Mouse (Mus musculus): ENCODE data around the gene Muc20. TPM values are rescaled to one million over a fixed set of nuclear protein-coding genes. Genes with fewer than 3 reads are reported as not detected.

Muc20 gene
- polyA plus RNA-seq, 1 experiment: 0.22 TPM

- WGBS: 93% methylated on average over 13 of the region's 13 CpGs
- H3K27me3 ChIP-seq (ENCODE audit: control insufficient read depth, insufficient read depth, low read length): no peaks in the 10 kb centered on the region
- no peak for DNase-seq
- H3K4me3 ChIP-seq (ENCODE audit: control insufficient read depth, insufficient read depth, low read length): no peak overlapping the region
- no peaks in the 10 kb centered on the region for H3K36me3 ChIP-seq (ENCODE audit: control insufficient read depth, insufficient read depth, low read length)
- H3K4me1 ChIP-seq (replicated peaks; ENCODE audit: control insufficient read depth, insufficient read depth, low read length): no peaks in the 10 kb centered on the region
- TF ChIP-seq CTCF (IDR thresholded peaks at IDR 0.05; ENCODE audit: borderline replicate concordance, control insufficient read depth, extremely low read depth, insufficient read depth, low read length, poor library complexity): no peak
- no peak for TF ChIP-seq POLR2A (IDR thresholded peaks at IDR 0.05; ENCODE audit: control insufficient read depth, extremely low read depth, insufficient read depth, low read length, poor library complexity)
- H3K27ac ChIP-seq (ENCODE audit: control insufficient read depth, insufficient read depth, low read length): no peak overlapping the region
Measured at GRCm38 (mm10) chr16:32784840-32785239, 12.4 kb downstream of the Muc20 start.

DNA sequence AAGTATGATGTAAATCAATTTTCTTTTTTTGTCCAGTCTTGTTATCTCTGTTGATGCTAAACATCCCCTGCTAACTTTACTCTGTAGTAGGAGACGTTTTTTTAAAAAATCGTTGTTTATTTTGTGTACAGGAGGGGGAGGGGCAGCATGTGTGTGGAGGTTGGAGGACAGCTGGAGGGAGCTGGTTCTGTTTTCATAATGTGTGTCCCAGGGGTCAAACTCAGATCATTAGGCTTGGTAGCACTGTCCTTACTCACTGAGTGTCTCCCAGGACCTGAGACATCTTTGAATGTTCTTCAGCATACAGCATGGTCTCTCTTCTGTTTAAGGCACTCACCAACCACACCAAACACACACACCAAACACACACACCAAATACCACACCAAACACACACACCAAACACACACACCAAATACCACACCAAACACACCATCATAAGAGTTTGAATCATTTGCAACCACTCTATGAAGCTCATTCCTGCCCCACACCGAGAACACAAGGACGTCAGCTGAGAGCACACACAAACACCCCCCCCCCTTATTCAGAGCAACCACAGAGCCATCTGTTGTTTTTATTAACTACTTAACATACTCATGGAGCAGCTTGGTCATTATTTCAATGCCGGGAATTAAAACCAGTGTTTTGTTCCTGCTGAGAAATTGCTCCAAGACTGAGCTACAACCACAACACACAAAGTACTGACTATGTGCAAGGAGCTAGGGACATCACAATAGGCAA, 13.7 kb downstream of the Muc20 start:
- no peak overlapping the region for H3K4me3 ChIP-seq (ENCODE audit: control insufficient read depth, insufficient read depth, low read length)
- H3K27me3 ChIP-seq (ENCODE audit: control insufficient read depth, insufficient read depth, low read length): no peaks in the 10 kb centered on the region
- no peak for DNase-seq
- no peaks in the 10 kb centered on the region for H3K4me1 ChIP-seq (replicated peaks; ENCODE audit: control insufficient read depth, insufficient read depth, low read length)
- no peak for TF ChIP-seq POLR2A (IDR thresholded peaks at IDR 0.05; ENCODE audit: control insufficient read depth, extremely low read depth, insufficient read depth, low read length, poor library complexity)
- no peak for TF ChIP-seq CTCF (IDR thresholded peaks at IDR 0.05; ENCODE audit: borderline replicate concordance, control insufficient read depth, extremely low read depth, insufficient read depth, low read length, poor library complexity)
- WGBS: 56% methylated on average over 5 of the region's 5 CpGs
- no peaks in the 10 kb centered on the region for H3K36me3 ChIP-seq (ENCODE audit: control insufficient read depth, insufficient read depth, low read length)
- H3K27ac ChIP-seq (ENCODE audit: control insufficient read depth, insufficient read depth, low read length): no peak overlapping the region

GRCm38 (mm10) chr16:32778956-32779355, 18.3 kb downstream of the Muc20 start:
- H3K4me1 ChIP-seq (replicated peaks; ENCODE audit: control insufficient read depth, insufficient read depth, low read length): no peaks in the 10 kb centered on the region
- TF ChIP-seq POLR2A (IDR thresholded peaks at IDR 0.05; ENCODE audit: control insufficient read depth, extremely low read depth, insufficient read depth, low read length, poor library complexity) (no peak), CTCF (IDR thresholded peaks at IDR 0.05; ENCODE audit: borderline replicate concordance, control insufficient read depth, extremely low read depth, insufficient read depth, low read length, poor library complexity) (no peak)
- no peak overlapping the region for H3K4me3 ChIP-seq (ENCODE audit: control insufficient read depth, insufficient read depth, low read length)
- no peaks in the 10 kb centered on the region for H3K27me3 ChIP-seq (ENCODE audit: control insufficient read depth, insufficient read depth, low read length)
- DNase-seq: no peak
- WGBS: 90% methylated on average over 8 of the region's 8 CpGs
- no peaks in the 10 kb centered on the region for H3K36me3 ChIP-seq (ENCODE audit: control insufficient read depth, insufficient read depth, low read length)
- H3K27ac ChIP-seq (ENCODE audit: control insufficient read depth, insufficient read depth, low read length): no peak overlapping the region

GRCm38 (mm10) chr16:32776676-32777075, 20.6 kb downstream of the Muc20 start:
- no peaks in the 10 kb centered on the region for H3K36me3 ChIP-seq (ENCODE audit: control insufficient read depth, insufficient read depth, low read length)
- no peaks in the 10 kb centered on the region for H3K4me1 ChIP-seq (replicated peaks; ENCODE audit: control insufficient read depth, insufficient read depth, low read length)
- no peak for DNase-seq
- no peaks in the 10 kb centered on the region for H3K27me3 ChIP-seq (ENCODE audit: control insufficient read depth, insufficient read depth, low read length)
- no peak overlapping the region for H3K4me3 ChIP-seq (ENCODE audit: control insufficient read depth, insufficient read depth, low read length)
- H3K27ac ChIP-seq (ENCODE audit: control insufficient read depth, insufficient read depth, low read length): no peak overlapping the region
- no peak for TF ChIP-seq POLR2A (IDR thresholded peaks at IDR 0.05; ENCODE audit: control insufficient read depth, extremely low read depth, insufficient read depth, low read length, poor library complexity)
- TF ChIP-seq CTCF (IDR thresholded peaks at IDR 0.05; ENCODE audit: borderline replicate concordance, control insufficient read depth, extremely low read depth, insufficient read depth, low read length, poor library complexity): no peak
- WGBS: 47% methylated on average over 10 of the region's 10 CpGs

- H3K27ac ChIP-seq (ENCODE audit: control insufficient read depth, insufficient read depth, low read length): no peak overlapping the region
- no peaks in the 10 kb centered on the region for H3K27me3 ChIP-seq (ENCODE audit: control insufficient read depth, insufficient read depth, low read length)
- WGBS: 98% methylated on average over 7 of the region's 7 CpGs
- no peak overlapping the region for H3K4me3 ChIP-seq (ENCODE audit: control insufficient read depth, insufficient read depth, low read length)
- TF ChIP-seq CTCF (IDR thresholded peaks at IDR 0.05; ENCODE audit: borderline replicate concordance, control insufficient read depth, extremely low read depth, insufficient read depth, low read length, poor library complexity) (no peak), POLR2A (IDR thresholded peaks at IDR 0.05; ENCODE audit: control insufficient read depth, extremely low read depth, insufficient read depth, low read length, poor library complexity) (no peak)
- H3K36me3 ChIP-seq (ENCODE audit: control insufficient read depth, insufficient read depth, low read length): no peaks in the 10 kb centered on the region
- DNase-seq: no peak
- no peaks in the 10 kb centered on the region for H3K4me1 ChIP-seq (replicated peaks; ENCODE audit: control insufficient read depth, insufficient read depth, low read length)
Measured at GRCm38 (mm10) chr16:32766904-32767303, 30.3 kb downstream of the Muc20 start.

DNA sequence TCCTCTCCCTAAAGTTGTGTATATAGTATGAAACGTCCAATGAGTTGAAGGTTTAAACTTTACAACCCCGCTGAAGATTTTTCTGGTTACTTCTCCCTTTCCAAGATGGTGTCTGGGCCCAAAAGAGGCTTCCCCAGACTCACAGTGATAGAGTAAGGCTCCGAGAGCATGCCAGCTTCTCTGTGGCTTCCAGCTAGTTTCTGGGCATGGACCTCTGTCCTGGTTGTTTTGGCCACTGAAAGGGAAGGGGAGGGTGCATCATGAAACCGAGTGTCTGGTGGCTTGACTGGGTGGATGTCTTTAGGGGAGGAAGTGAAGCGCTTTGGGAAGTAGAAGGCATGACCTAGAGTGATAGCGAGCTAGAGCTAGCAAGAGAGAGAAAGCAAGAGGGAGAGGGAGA, 32.3 kb downstream of the Muc20 start:
- DNase-seq: no peak
- Histone ChIP-seq H3K4me3 (ENCODE audit: control insufficient read depth, insufficient read depth, low read length) (no peak overlapping the region), H3K27me3 (ENCODE audit: control insufficient read depth, insufficient read depth, low read length) (no peaks in the 10 kb centered on the region), H3K36me3 (ENCODE audit: control insufficient read depth, insufficient read depth, low read length) (no peaks in the 10 kb centered on the region), H3K4me1 (replicated peaks; ENCODE audit: control insufficient read depth, insufficient read depth, low read length) (no peaks in the 10 kb centered on the region), H3K27ac (ENCODE audit: control insufficient read depth, insufficient read depth, low read length) (no peak overlapping the region)
- TF ChIP-seq POLR2A (IDR thresholded peaks at IDR 0.05; ENCODE audit: control insufficient read depth, extremely low read depth, insufficient read depth, low read length, poor library complexity) (no peak), CTCF (IDR thresholded peaks at IDR 0.05; ENCODE audit: borderline replicate concordance, control insufficient read depth, extremely low read depth, insufficient read depth, low read length, poor library complexity) (no peak)
- 70% methylated on average over 6 of the region's 6 CpGs for WGBS
